ENCODE assay signal across 8 mouse cellular contexts in genomic region chr11:60070599-60070998, GRCm38 (mm10). TPM values are rescaled to one million over a fixed set of nuclear protein-coding genes. Genes with fewer than 3 reads are reported as not detected.
DNase-seq lines count a peak whose midpoint lies in the region; ATAC-seq and TF ChIP-seq lines count a peak whose summit lies in the region.
"Had no signal": no experiment of that assay in that cellular context is flagged by ENCODE, and none has a peak within 500 bp of the region (broad histone marks: within the 10 kb centered on the region; RNA-seq: fewer than 3 reads in every experiment).

No protein-coding gene starts in this region.

- intact Hi-C loops in left cerebral cortex, postnatal 14 days (cut with DNase I), result no loop called here

- peak; percentile 47 for TF ChIP-seq RAD21 in MEL (IDR thresholded peaks at IDR 0.05; ENCODE audit: low read depth, low read length)

- H3K36me3 ChIP-seq in MEL (ENCODE audit: control insufficient read depth in 1 of 2, insufficient read depth in 2 of 2, low read length in 2 of 2), result peaks cover 0 to 5% of the 10 kb centered on the region in 2 experiments; a peak in 2 of 4 replicates
- H3K36me3 ChIP-seq in liver, embryonic 14.5 days (replicated peaks; ENCODE audit: control insufficient read depth, insufficient read depth, low read depth), result no peaks in the 10 kb centered on the region
- H3K36me3 ChIP-seq: heart, embryonic 13.5 days had no signal

- H3K27ac ChIP-seq in MEL (ENCODE audit: control insufficient read depth, low read depth, low read length), result no peak overlapping the region
- H3K27ac ChIP-seq in embryonic fibroblast, embryonic 13.5 days (ENCODE audit: insufficient read depth, low read length), result no peak overlapping the region
- H3K27ac ChIP-seq in liver, embryonic 14.5 days, result no peak overlapping the region
- H3K27ac ChIP-seq: heart, embryonic 13.5 days had no signal

- no peak overlapping the region for H3K4me2 ChIP-seq in liver, embryonic 14.5 days (ENCODE audit: low read depth)
- H3K4me2 ChIP-seq: heart, embryonic 13.5 days had no signal

- no peak overlapping the region for H3K9ac ChIP-seq in MEL (ENCODE audit: control insufficient read depth, low read depth, low read length, poor library complexity, severe bottlenecking)
- no peak overlapping the region for H3K9ac ChIP-seq in liver, embryonic 14.5 days (replicated peaks)
- H3K9ac ChIP-seq: heart, embryonic 13.5 days had no signal

- DNase-seq in left cerebral cortex, postnatal 14 days (ENCODE audit: low spot score in 2 of 2), result peak; percentile 44
- no peak for DNase-seq in left cerebral cortex, adult 8-10 months (ENCODE audit: low spot score in 2 of 2)
- DNase-seq in MEL (ENCODE audit: low read depth, low spot score), result peak; percentile 83
- peak; percentile 60 to 71 for DNase-seq in adrenal gland, postnatal 36 days
- peak in 1 of 3 experiments; percentile 28 for DNase-seq in liver, embryonic 14.5 days (ENCODE audit: low read depth in 3 of 3, low spot score in 3 of 3)
- DNase-seq in retina, embryonic 14.5 days (ENCODE audit: low spot score), result peak; percentile 77

- 28% methylated on average over 8 of the region's 8 CpGs for WGBS in liver, embryonic 14.5 days (ENCODE audit: insufficient replicate concordance)

- peaks cover 4 to 11% of the 10 kb centered on the region in 2 experiments for H3K4me1 ChIP-seq in MEL (ENCODE audit: control insufficient read depth in 1 of 2, insufficient read depth in 2 of 2, low read length in 2 of 2)
- no peaks in the 10 kb centered on the region for H3K4me1 ChIP-seq in embryonic fibroblast, embryonic 13.5 days (ENCODE audit: control insufficient read depth, insufficient read depth, low read length)
- 0 out of 4 replicates have a peak, but pooled peaks cover 0 to 3% of the 10 kb centered on the region in 2 experiments for H3K4me1 ChIP-seq in liver, embryonic 14.5 days (replicated peaks; ENCODE audit: control insufficient read depth in 2 of 2, insufficient read depth in 2 of 2, low read length in 1 of 2)

- ATAC-seq in liver, embryonic 14.5 days (ENCODE audit: insufficient read depth), result no peak

- no peak overlapping the region for H3K4me3 ChIP-seq in MEL (ENCODE audit: control insufficient read depth in 1 of 2, insufficient read depth in 1 of 2, low read depth in 2 of 2, low read length in 2 of 2)
- no peak overlapping the region for H3K4me3 ChIP-seq in embryonic fibroblast, embryonic 13.5 days (ENCODE audit: insufficient read depth, low read length)
- no peak overlapping the region for H3K4me3 ChIP-seq in liver, embryonic 14.5 days (ENCODE audit: insufficient read depth in 1 of 2, low read depth in 2 of 2, low read length in 2 of 2)
- H3K4me3 ChIP-seq: heart, embryonic 13.5 days had no signal

- no peaks in the 10 kb centered on the region for H3K27me3 ChIP-seq in MEL (ENCODE audit: control insufficient read depth in 1 of 2, insufficient read depth in 2 of 2, low read length in 2 of 2)
- no peaks in the 10 kb centered on the region for H3K27me3 ChIP-seq in liver, embryonic 14.5 days (ENCODE audit: control insufficient read depth, insufficient read depth, low read length)

- no peaks in the 10 kb centered on the region for H3K9me3 ChIP-seq in MEL (replicated peaks; ENCODE audit: insufficient read depth, low read length)
- no peaks in the 10 kb centered on the region for H3K9me3 ChIP-seq in liver, embryonic 14.5 days (ENCODE audit: control insufficient read depth, low read length)
- H3K9me3 ChIP-seq: heart, embryonic 13.5 days had no signal

- TF ChIP-seq EP300 in MEL (IDR thresholded peaks at IDR 0.05; ENCODE audit: low read depth in 1 of 2, low read length in 2 of 2), result no peak
- no peak for TF ChIP-seq EP300 in liver, embryonic 14.5 days (IDR thresholded peaks at IDR 0.05; ENCODE audit: low read depth)

- TF ChIP-seq CTCF in MEL (IDR thresholded peaks at IDR 0.05 in 2 of 3, conservative IDR thresholded peaks at IDR 0.05 in 1 of 3; ENCODE audit: control insufficient read depth in 1 of 3, insufficient read depth in 1 of 3, low read depth in 2 of 3, low read length in 3 of 3, poor library complexity in 1 of 3, severe bottlenecking in 1 of 3), result peak; percentile 74 to 94 (median 87)
- peak; percentile 14; the same call in 1 of the 2 replicates for TF ChIP-seq CTCF in embryonic fibroblast, embryonic 13.5 days (IDR thresholded peaks at IDR 0.05; ENCODE audit: borderline replicate concordance, insufficient read depth, low read length)
- TF ChIP-seq CTCF in liver, embryonic 14.5 days (IDR thresholded peaks at IDR 0.05; ENCODE audit: low read depth), result peak; percentile 83

- H3K79me2 ChIP-seq in MEL (ENCODE audit: control insufficient read depth, insufficient read depth, low read length, poor library complexity), result no peaks in the 10 kb centered on the region

- TF ChIP-seq POLR2A in MEL (IDR thresholded peaks at IDR 0.05; ENCODE audit: control insufficient read depth in 1 of 2, insufficient read depth in 1 of 2, low read depth in 1 of 2, low read length in 2 of 2, poor library complexity in 1 of 2), result no peak
- TF ChIP-seq POLR2A in embryonic fibroblast, embryonic 13.5 days (IDR thresholded peaks at IDR 0.05; ENCODE audit: low read depth, low read length), result no peak

TF ChIP-seq in MEL, 35 proteins besides CTCF, POLR2A, EP300 and RAD21 (continues in another document):
- no peak for TF ChIP-seq MYB (IDR thresholded peaks at IDR 0.05; ENCODE audit: low read depth, low read length)
- no peak for TF ChIP-seq ZNF384 (IDR thresholded peaks at IDR 0.05; ENCODE audit: low read depth, low read length)
- TF ChIP-seq KAT2A (conservative IDR thresholded peaks at IDR 0.05; ENCODE audit: low read depth, low read length), result no peak
- TF ChIP-seq ZKSCAN1 (IDR thresholded peaks at IDR 0.05; ENCODE audit: low read depth, low read length), result no peak
- TF ChIP-seq POLR2AphosphoS2 (IDR thresholded peaks at IDR 0.05; ENCODE audit: low read length), result no peak
- TF ChIP-seq TBP (IDR thresholded peaks at IDR 0.05; ENCODE audit: low read depth, low read length), result no peak
- TF ChIP-seq ZMIZ1 (IDR thresholded peaks at IDR 0.05; ENCODE audit: low read depth, low read length), result no peak
- TF ChIP-seq GATA1 (IDR thresholded peaks at IDR 0.05; ENCODE audit: low read depth, low read length), result no peak
- TF ChIP-seq MYC (IDR thresholded peaks at IDR 0.05; ENCODE audit: low read depth, low read length), result 0 out of 2 replicates have a peak, but pooled peaks have one; percentile 25
- no peak for TF ChIP-seq RCOR1 (IDR thresholded peaks at IDR 0.05; ENCODE audit: low read depth, low read length)
- TF ChIP-seq ZC3H11A (IDR thresholded peaks at IDR 0.05; ENCODE audit: low read depth, low read length), result peak; percentile 55
- no peak for TF ChIP-seq E2F4 (IDR thresholded peaks at IDR 0.05; ENCODE audit: borderline replicate concordance, low read depth, low read length)
- TF ChIP-seq CHD1 (IDR thresholded peaks at IDR 0.05; ENCODE audit: low read depth, low read length), result no peak
- TF ChIP-seq MEF2A (IDR thresholded peaks at IDR 0.05; ENCODE audit: extremely low read depth, insufficient replicate concordance, low read depth, low read length, poor library complexity, severe bottlenecking), result no peak
- no peak for TF ChIP-seq MXI1 (IDR thresholded peaks at IDR 0.05; ENCODE audit: low read depth, low read length)
- TF ChIP-seq USF1 (IDR thresholded peaks at IDR 0.05; ENCODE audit: low read depth, low read length), result 0 out of 2 replicates have a peak, but pooled peaks have one; percentile 18
- no peak for TF ChIP-seq HCFC1 (IDR thresholded peaks at IDR 0.05; ENCODE audit: low read depth, low read length)
- no peak; the same call in 1 of the 2 replicates for TF ChIP-seq BHLHE40 (IDR thresholded peaks at IDR 0.05; ENCODE audit: borderline replicate concordance, low read depth, low read length)
- no peak for TF ChIP-seq USF2 (IDR thresholded peaks at IDR 0.05; ENCODE audit: borderline replicate concordance in 1 of 2, insufficient read depth in 1 of 2, low read depth in 1 of 2, low read length in 2 of 2)
- no peak for TF ChIP-seq SIN3A (IDR thresholded peaks at IDR 0.05; ENCODE audit: low read length)
- no peak for TF ChIP-seq MAFK (IDR thresholded peaks at IDR 0.05; ENCODE audit: borderline replicate concordance, low read depth, low read length)
- no peak for TF ChIP-seq CHD2 (IDR thresholded peaks at IDR 0.05; ENCODE audit: low read length)
- no peak for TF ChIP-seq TCF12 (IDR thresholded peaks at IDR 0.05; ENCODE audit: low read depth, low read length)
- peak; percentile 41; the same call in 1 of the 2 replicates for TF ChIP-seq MAX (IDR thresholded peaks at IDR 0.05; ENCODE audit: low read length)
- no peak for TF ChIP-seq TAL1 (IDR thresholded peaks at IDR 0.05; ENCODE audit: low read length)
- TF ChIP-seq SMC3 (IDR thresholded peaks at IDR 0.05; ENCODE audit: low read depth, low read length), result peak; percentile 80
- TF ChIP-seq ETS1 (IDR thresholded peaks at IDR 0.05; ENCODE audit: low read depth, low read length), result no peak
- TF ChIP-seq UBTF (IDR thresholded peaks at IDR 0.05; ENCODE audit: borderline replicate concordance, insufficient read depth, low read depth, low read length), result no peak

RNA-seq across cellular contexts. Expression of gene Pemt, which starts 24.3 kb away (rescaled TPM):
- 1 to 10 TPM; 4.9 to 6.1 TPM for total RNA-seq in left cerebral cortex, postnatal 14 days (2021)
- 1 to 10 TPM; 2.7 to 6.2 (median 4.3) TPM for total RNA-seq in left cerebral cortex, adult 8-10 months (2022)
- total RNA-seq in MEL (2012; rRNA removed), result 20.0 and 27.9 TPM in 2 replicates
- 10 to 100 TPM in 1 of 2 experiments, not detected in 1; 26.1 TPM for polyA plus RNA-seq in MEL (2012; ENCODE audit: insufficient read depth in 1 of 2, insufficient read length in 2 of 2, low read depth in 1 of 2, low replicate concordance in 2 of 2, missing spikeins in 1 of 2)
- total RNA-seq in adrenal gland, postnatal 36 days (2021), result 1 to 10 TPM; 7.0 to 8.4 TPM
- polyA plus RNA-seq in embryonic fibroblast, embryonic 13.5 days (2011; ENCODE audit: insufficient read length, low read depth, missing spikeins), result 5.8 and 9.8 TPM in 2 replicates
- 5.2 and 6.2 TPM in 2 replicates for polyA plus RNA-seq in liver, embryonic 14.5 days (2012; rRNA removed)
- polyA plus RNA-seq in liver, embryonic 14.5 days (2014; fragmentation: Nextera tagmentation; extraction: Ambion mirVana), result 8.8 and 9.0 TPM in 2 replicates

RNA-seq across cellular contexts. Expression of gene Rai1, which starts 34.2 kb away (rescaled TPM):
- 10 to 100 TPM; 58.8 to 60.5 TPM for total RNA-seq in left cerebral cortex, postnatal 14 days (2021)
- 10 to 100 TPM; 69.5 to 78.3 (median 71.5) TPM for total RNA-seq in left cerebral cortex, adult 8-10 months (2022)
- total RNA-seq in MEL (2012; rRNA removed), result 25.0 and 26.3 TPM in 2 replicates
- polyA plus RNA-seq in MEL (2012; ENCODE audit: insufficient read depth in 1 of 2, insufficient read length in 2 of 2, low read depth in 1 of 2, low replicate concordance in 2 of 2, missing spikeins in 1 of 2), result 100 to 1,000 TPM in 1 of 2 experiments, 10 to 100 TPM in 1; 56.7 to 101 TPM
- total RNA-seq in adrenal gland, postnatal 36 days (2021), result 10 to 100 TPM; 43.9 to 46.7 TPM
- 25.9 and 29.1 TPM in 2 replicates for polyA plus RNA-seq in embryonic fibroblast, embryonic 13.5 days (2011; ENCODE audit: insufficient read length, low read depth, missing spikeins)
- polyA plus RNA-seq in liver, embryonic 14.5 days (2012; rRNA removed), result 7.2 and 7.8 TPM in 2 replicates
- polyA plus RNA-seq in liver, embryonic 14.5 days (2014; fragmentation: Nextera tagmentation; extraction: Ambion mirVana), result 4.5 and 5.3 TPM in 2 replicates

Comparison
In these comparisons a context has a peak if more than half of its experiments do, and no peak if none do; other contexts are left out.
1. DNase-seq: peak in left cerebral cortex, postnatal 14 days (2 of 2), MEL (single experiment), adrenal gland, postnatal 36 days (2 of 2) and retina, embryonic 14.5 days (single experiment); none in left cerebral cortex, adult 8-10 months (0 of 2).
2. CTCF ChIP-seq: peak in every context shown above with its lines; median percentile 87 in MEL; 83 in liver, embryonic 14.5 days; 14 in embryonic fibroblast, embryonic 13.5 days.